Mouse (Mus musculus) cerebellum, adult 2 months (tissue): ENCODE results near the gene Usp42.

Experiments used
- CTCF ChIP-seq: fragments of 200-500 bp; IDR thresholded peaks from 2 replicates; pipeline ENCODE4 v1.5.1; 2011; ENCODE audit warnings: low read depth, mild to moderate bottlenecking, control low read depth, low read length, moderate library complexity, borderline replicate concordance; ENCODE audit not compliant: insufficient read depth
- POLR2A ChIP-seq: fragments of 200-500 bp; IDR thresholded peaks from 2 replicates; pipeline ENCODE4 v1.6.1; 2011; ENCODE audit warnings: low read length, control low read depth, borderline replicate concordance; ENCODE audit not compliant: insufficient read depth

GRCm38 (mm10) chr5:143676218-143676985 is 55.7 kb downstream of the Usp42 start:
- TF ChIP-seq CTCF (no peak), POLR2A (no peak)
